Mouse (Mus musculus) heart, adult 2 months (tissue): ENCODE measurements at regions not wholly inside any gene's neighbourhood (a gene's known extent, or its start where the extent isn't known, plus 50 kb on each side); places are given as distances from the start of the nearest gene placed in this dataset.

Experiments used
- DNase-seq, 2 experiments: peaks; one replicate each; pipeline ENCODE4 v3.0.0; 2021
- H3K27ac ChIP-seq: fragments of 200-600 bp; 2 replicates; pipeline ENCODE4 v1.8.1; 2022
- H3K27me3 ChIP-seq: fragments of 200-500 bp; 2 replicates; pipeline ENCODE4 v1.6.1; 2012; ENCODE audit warnings: mild to moderate bottlenecking, low read length, inconsistent platforms, mixed read lengths; ENCODE audit not compliant: control insufficient read depth, insufficient read depth
- H3K36me3 ChIP-seq: fragments of 200-500 bp; 2 replicates; pipeline ENCODE4 v1.6.1; 2012; ENCODE audit warnings: low read length, inconsistent platforms; ENCODE audit not compliant: control insufficient read depth, insufficient read depth
- H3K4me1 ChIP-seq: fragments of 200-500 bp; 2 replicates; pipeline ENCODE4 v1.6.1; 2011; ENCODE audit warnings: low read length; ENCODE audit not compliant: control insufficient read depth, insufficient read depth
- H3K4me3 ChIP-seq: fragments of 200-600 bp; 2 replicates; pipeline ENCODE4 v1.8.1; 2022
- H3K79me2 ChIP-seq: fragments of 200-500 bp; replicated peaks from 2 replicates; pipeline ENCODE4 v1.6.1; 2012; ENCODE audit warnings: mild to moderate bottlenecking, inconsistent platforms, low read length, moderate library complexity, mixed read lengths; ENCODE audit not compliant: control insufficient read depth, insufficient read depth
- H3K9ac ChIP-seq: fragments of 200-500 bp; 2 replicates; pipeline ENCODE4 v1.6.1; 2012; ENCODE audit warnings: low read depth, mild to moderate bottlenecking, control low read depth, inconsistent platforms, low read length, mixed read lengths
- CTCF ChIP-seq: fragments of 200-600 bp; IDR thresholded peaks from 2 replicates; pipeline ENCODE4 v1.8.1; 2022; ENCODE audit warnings: antibody characterized with exemption, mild to moderate bottlenecking, moderate library complexity
- EP300 ChIP-seq: fragments of 200-500 bp; IDR thresholded peaks from 2 replicates; pipeline ENCODE4 v1.6.1; 2011; ENCODE audit warnings: low read depth, low read length, control low read depth; ENCODE audit not compliant: insufficient read depth
- POLR2A ChIP-seq: fragments of 200-500 bp; IDR thresholded peaks from 2 replicates; pipeline ENCODE4 v1.6.1; 2011; ENCODE audit warnings: mild to moderate bottlenecking, low read depth, low read length, control low read depth; ENCODE audit not compliant: insufficient read depth
- WGBS: fragments of 180-500 bp; shearing (Covaris S2); methylation state at CpG from one replicate; pipeline ENCODE4 v1.1.7; 2018; 5-methylcytosine and 5-hydroxymethylcytosine counted together
- intact Hi-C: fragments of 180-260 bp; cut with DNase I; formaldehyde crosslinking; loops from one replicate; pipeline ENCODE4 v1.15.1; 2025

- no peaks in the 10 kb centered on the region for H3K27me3 ChIP-seq
- no peaks in the 10 kb centered on the region for H3K79me2 ChIP-seq
- no peak overlapping the region for H3K27ac ChIP-seq
- H3K36me3 ChIP-seq = no peaks in the 10 kb centered on the region
- TF ChIP-seq CTCF (no peak), POLR2A (no peak), EP300 (no peak)
- 73% methylated on average over 4 of the region's 4 CpGs for WGBS
- no peak overlapping the region for H3K9ac ChIP-seq
- intact Hi-C loops = no loop called here
- H3K4me1 ChIP-seq = no peaks in the 10 kb centered on the region
- H3K4me3 ChIP-seq = no peak overlapping the region
- no peak for DNase-seq
Measured at GRCm38 (mm10) chr2:50405932-50406331, 109.3 kb upstream of the Mmadhc start.

DNA sequence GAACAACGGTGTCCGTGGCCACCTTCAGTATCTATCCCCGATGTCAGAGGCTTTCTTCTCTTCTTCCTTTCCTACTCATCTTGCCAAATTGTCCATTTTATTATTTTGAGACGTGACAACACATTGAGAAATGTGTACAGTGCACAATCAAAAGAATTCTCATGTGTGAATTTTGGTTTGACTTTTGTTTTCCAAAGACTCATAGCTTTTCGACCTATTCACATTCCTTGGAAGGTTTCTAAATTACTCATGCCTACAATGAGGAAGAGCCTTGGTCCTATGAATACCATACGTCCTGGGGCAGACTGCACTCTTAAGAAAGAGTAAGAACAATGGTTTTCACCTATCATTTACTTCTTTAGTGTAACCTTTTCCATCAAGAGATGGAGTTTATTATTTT, 106.5 kb upstream of the Mmadhc start:
- intact Hi-C loops = no loop called here
- no peaks in the 10 kb centered on the region for H3K79me2 ChIP-seq
- H3K27ac ChIP-seq = no peak overlapping the region
- WGBS = 69% methylated on average over 6 of the region's 6 CpGs
- no peaks in the 10 kb centered on the region for H3K27me3 ChIP-seq
- no peak overlapping the region for H3K9ac ChIP-seq
- TF ChIP-seq CTCF (no peak), EP300 (no peak), POLR2A (no peak)
- H3K4me3 ChIP-seq = no peak overlapping the region
- no peaks in the 10 kb centered on the region for H3K4me1 ChIP-seq
- no peaks in the 10 kb centered on the region for H3K36me3 ChIP-seq
- DNase-seq = no peak

DNA sequence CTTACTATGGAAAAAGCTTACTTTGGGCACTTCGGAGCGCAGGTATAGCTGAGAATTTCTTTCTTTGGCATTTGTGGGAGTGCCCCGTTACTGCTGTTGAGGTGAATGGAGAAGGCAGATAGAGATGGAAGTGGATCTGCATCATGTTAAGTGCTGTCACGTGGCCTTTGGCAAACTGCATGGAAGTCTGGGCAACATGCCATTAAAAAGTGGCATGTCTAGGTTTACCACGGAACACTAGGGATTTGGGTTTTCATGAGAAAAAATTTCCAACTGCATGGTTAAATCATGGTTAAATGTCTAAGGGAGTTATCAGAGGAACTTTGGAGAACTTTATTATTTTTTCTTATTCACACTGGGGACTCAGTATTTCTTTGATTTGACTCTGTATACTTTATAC, 102.0 kb upstream of the Mmadhc start:
- Histone ChIP-seq H3K4me3 (no peak overlapping the region), H3K27me3 (no peaks in the 10 kb centered on the region), H3K27ac (no peak overlapping the region), H3K36me3 (no peaks in the 10 kb centered on the region), H3K79me2 (no peaks in the 10 kb centered on the region), H3K4me1 (no peaks in the 10 kb centered on the region), H3K9ac (no peak overlapping the region)
- TF ChIP-seq EP300 = no peak
- no peak for TF ChIP-seq POLR2A
- TF ChIP-seq CTCF = no peak
- intact Hi-C loops = no loop called here
- DNase-seq = no peak
- 56% methylated on average over 5 of the region's 5 CpGs for WGBS

DNA sequence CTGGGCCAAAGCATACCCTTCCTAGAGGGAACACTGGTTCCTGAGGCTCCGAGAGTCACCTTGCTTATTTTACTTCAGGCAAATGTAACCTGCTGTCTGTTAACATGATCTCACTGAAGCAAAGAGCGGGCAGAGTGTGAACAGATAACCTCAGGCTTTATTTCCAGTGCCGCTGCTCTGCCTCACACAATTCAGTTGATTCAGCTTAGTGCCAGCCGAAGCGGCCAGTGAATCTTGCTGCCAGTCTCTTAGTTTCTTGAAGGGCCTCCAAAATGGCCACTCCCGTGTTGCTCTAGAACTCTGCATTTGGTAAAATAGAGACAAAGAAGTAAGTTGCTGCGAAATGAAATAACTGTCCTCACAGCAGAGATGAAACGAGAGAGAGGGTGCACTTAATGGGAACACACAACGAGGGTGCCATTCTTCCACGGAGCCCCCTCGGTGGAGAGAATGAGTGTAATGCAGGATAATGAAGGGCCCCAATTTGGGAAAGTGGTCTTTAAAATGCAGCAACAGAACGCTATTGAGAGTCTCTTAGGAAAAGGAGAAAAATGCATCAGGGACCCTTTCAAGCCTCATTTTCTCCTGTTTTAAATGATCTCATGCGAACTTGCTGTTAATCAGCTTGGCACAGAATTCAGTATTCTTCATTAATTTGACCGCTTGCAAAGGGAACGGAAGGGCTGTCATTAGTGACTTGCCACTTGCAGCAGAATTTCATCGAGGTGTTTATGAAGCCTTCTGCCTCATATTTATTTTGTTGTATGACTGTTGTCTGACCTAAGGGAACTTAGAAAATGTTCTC, 81.2 kb upstream of the Mmadhc start:
- Histone ChIP-seq H3K27me3 (no peaks in the 10 kb centered on the region), H3K36me3 (no peaks in the 10 kb centered on the region), H3K27ac (no peak overlapping the region), H3K79me2 (no peaks in the 10 kb centered on the region), H3K4me1 (no peaks in the 10 kb centered on the region; the same call in 1 of the 2 replicates), H3K4me3 (no peak overlapping the region), H3K9ac (no peak overlapping the region)
- no peak for DNase-seq
- WGBS = 84% methylated on average over 16 of the region's 16 CpGs
- intact Hi-C loops = no loop called here
- TF ChIP-seq EP300 (no peak), POLR2A (no peak)

DNA sequence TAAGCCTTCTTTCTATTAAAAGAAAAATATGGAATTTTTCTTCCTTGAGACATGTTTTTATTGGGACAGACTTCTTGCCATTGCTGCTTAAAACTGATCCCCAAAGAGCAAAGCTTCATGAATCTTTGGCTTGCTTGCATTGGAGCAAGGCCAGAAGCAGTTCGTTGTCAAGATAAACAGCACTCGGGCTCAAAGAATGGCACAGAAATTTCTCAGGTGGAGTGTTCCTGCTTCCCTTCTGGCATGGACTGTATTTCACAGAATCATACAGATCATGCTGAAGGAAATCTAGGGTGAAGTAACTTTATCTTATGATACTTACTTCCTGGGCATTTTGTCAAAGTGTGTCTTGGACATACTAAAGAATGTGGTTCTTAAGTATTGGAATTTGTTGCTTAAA, 77.0 kb upstream of the Mmadhc start:
- peak in 1 of 2 experiments; percentile 8 for DNase-seq
- H3K27me3 ChIP-seq = no peaks in the 10 kb centered on the region
- no peak overlapping the region for H3K9ac ChIP-seq
- H3K4me1 ChIP-seq = no peaks in the 10 kb centered on the region; the same call in 1 of the 2 replicates
- no peaks in the 10 kb centered on the region for H3K79me2 ChIP-seq
- intact Hi-C loops = no loop called here
- H3K4me3 ChIP-seq = no peak overlapping the region
- H3K27ac ChIP-seq = no peak overlapping the region
- H3K36me3 ChIP-seq = no peaks in the 10 kb centered on the region
- TF ChIP-seq CTCF (no peak), POLR2A (no peak), EP300 (no peak)
- 7% methylated on average over 2 of the region's 2 CpGs for WGBS

- Histone ChIP-seq H3K36me3 (no peaks in the 10 kb centered on the region), H3K79me2 (no peaks in the 10 kb centered on the region), H3K27me3 (no peaks in the 10 kb centered on the region), H3K9ac (no peak overlapping the region), H3K4me3 (no peak overlapping the region), H3K4me1 (no peaks in the 10 kb centered on the region; the same call in 1 of the 2 replicates), H3K27ac (no peak overlapping the region)
- intact Hi-C loops = no loop called here
- no peak for DNase-seq
- TF ChIP-seq POLR2A (no peak), CTCF (no peak), EP300 (no peak)
- 78% methylated on average over 7 of the region's 7 CpGs for WGBS
Measured at GRCm38 (mm10) chr2:50373006-50373405, 76.4 kb upstream of the Mmadhc start.
